Mouse (Mus musculus) brain, embryonic 14.5 days (tissue): ENCODE measurements around the gene Gm5129.

Experiments used
- CTCF ChIP-seq: fragments of 200-500 bp; IDR thresholded peaks from 2 replicates; pipeline ENCODE4 v1.5.1; 2012; ENCODE audit warnings: inconsistent platforms, mild to moderate bottlenecking, moderate library complexity, borderline replicate concordance; ENCODE audit not compliant: insufficient read depth, insufficient read length; ENCODE audit errors: extremely low read depth
- POLR2A ChIP-seq: fragments of 200-500 bp; IDR thresholded peaks from 2 replicates; pipeline ENCODE4 v1.6.1; 2012; ENCODE audit warnings: mild to moderate bottlenecking, inconsistent platforms, borderline replicate concordance; ENCODE audit not compliant: poor library complexity, insufficient read depth, insufficient read length, severe bottlenecking; ENCODE audit errors: extremely low read depth

DNA sequence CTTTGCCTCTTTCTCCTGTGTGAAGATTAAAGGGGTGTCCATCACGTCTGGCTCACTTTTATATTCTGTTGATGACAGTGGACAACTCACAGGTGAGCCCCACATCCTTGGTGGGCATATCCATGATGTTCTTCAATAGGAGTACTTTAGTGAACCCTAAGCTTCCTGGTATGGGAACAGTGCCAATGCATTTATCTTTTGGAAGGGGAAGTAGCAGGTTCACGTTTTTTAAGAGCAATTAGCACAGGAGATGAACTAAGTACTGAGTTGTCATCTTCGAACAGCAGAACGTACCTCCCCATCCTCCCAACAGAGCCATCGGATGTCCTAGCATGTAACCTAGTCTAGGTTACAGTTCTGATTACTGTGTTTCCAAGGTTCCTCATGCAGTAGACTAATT lies 23.6 kb upstream of the Gm5129 start:
- no peak for TF ChIP-seq CTCF
- no peak for TF ChIP-seq POLR2A
